Mouse (Mus musculus): Measurements from ENCODE around the gene Galnt11. TPM values are rescaled to one million over a fixed set of nuclear protein-coding genes. Genes with fewer than 3 reads are reported as not detected.

Gene Galnt11
- total RNA-seq, 2 experiments from 2014 or later: 18.0 to 28.5 TPM

- ATAC-seq (replicated peaks; ENCODE audit: poor library complexity): no peak
Measured at GRCm38 (mm10) chr5:25252825-25253544, 31.3 kb downstream of the Galnt11 start.

GRCm38 (mm10) chr5:25254491-25254890, 32.8 kb downstream of the Galnt11 start:
- no peak for ATAC-seq (replicated peaks; ENCODE audit: poor library complexity)

DNA sequence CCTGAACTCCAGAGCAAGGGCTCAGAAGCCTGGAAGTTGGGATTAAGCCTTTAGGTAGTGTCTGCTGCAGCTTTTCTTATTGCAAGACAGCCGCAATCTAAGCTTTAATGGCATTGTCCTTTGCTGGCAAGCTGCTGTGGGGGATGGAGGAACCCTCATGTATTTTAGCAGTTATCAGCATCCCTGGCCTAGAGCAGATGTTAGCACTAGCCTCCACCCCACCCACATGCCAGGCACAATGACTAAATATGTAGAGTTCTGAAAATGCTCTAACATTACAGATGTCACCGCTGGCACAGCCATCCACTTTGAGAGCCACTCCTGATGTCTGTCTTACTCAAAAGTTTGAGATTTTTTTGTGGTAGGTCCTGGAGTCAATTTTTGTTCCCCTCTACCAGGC, 35.0 kb downstream of the Galnt11 start:
- no peak for ATAC-seq (replicated peaks; ENCODE audit: poor library complexity)

GRCm38 (mm10) chr5:25261452-25261851, 39.7 kb downstream of the Galnt11 start:
- no peak for ATAC-seq (replicated peaks; ENCODE audit: poor library complexity)

GRCm38 (mm10) chr5:25262266-25262665, 40.6 kb downstream of the Galnt11 start:
- ATAC-seq (replicated peaks; ENCODE audit: poor library complexity): no peak

- peak; percentile 50; the same call in 1 of the 2 replicates for ATAC-seq (replicated peaks; ENCODE audit: poor library complexity)
Measured at GRCm38 (mm10) chr5:25268258-25268888, 46.7 kb downstream of the Galnt11 start.

DNA sequence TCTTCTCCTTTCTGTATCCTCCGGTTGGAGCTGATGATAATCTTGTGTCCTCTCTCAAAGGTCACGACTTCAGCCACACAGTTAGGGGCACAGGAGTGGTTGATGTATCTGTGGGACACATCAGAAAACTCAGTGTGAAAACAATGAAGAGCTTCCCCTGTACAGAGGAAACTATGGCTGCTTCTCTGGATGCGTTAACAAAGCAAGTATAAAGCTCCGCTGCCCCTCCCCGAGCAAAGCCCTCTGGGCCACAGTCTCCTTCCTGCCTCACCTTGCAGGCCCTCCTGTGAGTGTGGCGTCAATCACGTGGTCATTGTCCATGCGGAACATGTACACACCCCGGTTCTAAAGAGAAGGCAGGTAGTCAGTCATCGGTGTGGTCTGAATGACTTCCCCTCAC, 53.9 kb downstream of the Galnt11 start:
- ATAC-seq (replicated peaks; ENCODE audit: poor library complexity): no peak

DNA sequence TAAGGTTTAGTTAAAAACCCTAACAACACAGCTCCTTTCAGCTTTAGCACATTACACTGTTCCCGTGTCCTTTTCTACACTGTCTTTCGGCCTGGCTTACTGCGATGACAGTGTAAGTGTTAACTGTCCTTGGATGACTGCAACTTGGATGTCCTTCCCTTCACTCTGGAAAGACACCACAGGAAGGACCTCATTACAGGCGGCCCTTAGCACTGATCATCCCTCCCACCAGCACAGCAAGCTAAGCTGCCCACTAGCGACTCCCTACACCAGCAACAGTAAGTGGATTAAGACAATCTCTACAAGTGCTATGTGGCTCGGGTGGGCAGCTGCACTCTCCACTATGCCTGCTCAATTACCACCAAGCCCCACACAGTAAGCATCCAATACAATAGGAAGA, 54.7 kb downstream of the Galnt11 start:
- no peak for ATAC-seq (replicated peaks; ENCODE audit: poor library complexity)

GRCm38 (mm10) chr5:25283988-25284387, 62.3 kb downstream of the Galnt11 start:
- ATAC-seq (replicated peaks; ENCODE audit: poor library complexity): no peak

GRCm38 (mm10) chr5:25296830-25297229, 75.1 kb downstream of the Galnt11 start:
- ATAC-seq (replicated peaks; ENCODE audit: poor library complexity): peak; percentile 39; the same call in 1 of the 2 replicates

DNA sequence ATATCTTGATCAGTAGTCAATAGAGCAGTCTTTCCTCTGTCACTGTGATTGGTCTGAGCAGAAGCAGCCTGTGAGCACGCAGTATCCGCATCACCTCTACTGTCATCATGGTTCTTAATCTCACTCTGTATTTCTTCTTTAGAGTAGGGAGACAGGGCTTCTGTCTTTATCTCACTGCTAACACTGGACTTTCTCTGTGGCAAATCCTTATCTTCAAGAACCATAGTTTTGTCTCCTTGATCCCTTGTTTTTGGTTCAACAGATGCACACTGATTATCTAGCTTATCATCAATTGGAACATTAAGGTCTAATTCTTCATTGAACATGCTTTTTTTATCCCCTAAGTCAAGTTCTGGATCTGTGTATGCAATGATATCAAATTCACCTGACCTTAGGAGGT, 88.5 kb downstream of the Galnt11 start:
- ATAC-seq (replicated peaks; ENCODE audit: poor library complexity): peak; percentile 76

GRCm38 (mm10) chr5:25313881-25314280, 92.2 kb downstream of the Galnt11 start:
- no peak for ATAC-seq (replicated peaks; ENCODE audit: poor library complexity)

Other genes with a start within 250 kb of the Galnt11 start
- gene Prkag2, start 121.3 kb upstream of the Galnt11 start, total RNA-seq (2015): 21.1 and 21.2 TPM in 2 replicates
- 25.4 and 26.1 TPM in 2 replicates for gene Prkag2, start 121.3 kb upstream of the Galnt11 start, total RNA-seq (2017)
- gene Galntl5, start 40.4 kb upstream of the Galnt11 start, total RNA-seq (2015): not detected in 2 replicates
- gene Galntl5, start 40.4 kb upstream of the Galnt11 start, total RNA-seq (2017): not detected in 2 replicates
- not detected in 2 replicates for gene E130116L18Rik, start 1.2 kb downstream of the Galnt11 start, total RNA-seq (2015)
- not detected in 2 replicates for gene E130116L18Rik, start 1.2 kb downstream of the Galnt11 start, total RNA-seq (2017)

All from megakaryocyte progenitor cell, adult 5-6 weeks (primary cell).